Mouse (Mus musculus) cortical plate, adult 2 months (tissue): ENCODE data around the gene Mmab. TPM values are rescaled to one million over a fixed set of nuclear protein-coding genes. Genes with fewer than 3 reads are reported as not detected.

ENCODE experiments used
- H3K27ac ChIP-seq: fragments of 200-500 bp; 2 replicates; pipeline ENCODE4 v1.5.1; 2012; ENCODE audit warnings: low read length, control low read depth, inconsistent platforms; ENCODE audit not compliant: insufficient read depth
- H3K4me1 ChIP-seq: fragments of 200-500 bp; 2 replicates; pipeline ENCODE4 v1.6.1; 2011; ENCODE audit warnings: low read length; ENCODE audit not compliant: control insufficient read depth, insufficient read depth
- H3K4me3 ChIP-seq: fragments of 200-500 bp; 2 replicates; pipeline ENCODE4 v1.5.1; 2011; ENCODE audit warnings: mild to moderate bottlenecking, low read length, control low read depth; ENCODE audit not compliant: insufficient read depth
- CTCF ChIP-seq: fragments of 200-500 bp; IDR thresholded peaks from 2 replicates; pipeline ENCODE4 v1.5.1; 2011; ENCODE audit warnings: mild to moderate bottlenecking, control low read depth, low read length; ENCODE audit not compliant: insufficient read depth; ENCODE audit errors: extremely low read depth
- POLR2A ChIP-seq: fragments of 200-500 bp; IDR thresholded peaks from 2 replicates; pipeline ENCODE4 v1.6.1; 2011; ENCODE audit warnings: mild to moderate bottlenecking, low read length, control low read depth; ENCODE audit not compliant: insufficient read depth; ENCODE audit errors: extremely low read depth
- polyA plus RNA-seq: library from polyadenylated mRNA; depleted of rRNA; stranded (reverse); fragments of >200 nt; gene quantifications from 2 replicates; pipeline ENCODE4 v1.2.3, GENCODE M21; 2012; rRNA removed

The Mmab gene
- polyA plus RNA-seq = 26.4 and 26.9 TPM in 2 replicates

DNA sequence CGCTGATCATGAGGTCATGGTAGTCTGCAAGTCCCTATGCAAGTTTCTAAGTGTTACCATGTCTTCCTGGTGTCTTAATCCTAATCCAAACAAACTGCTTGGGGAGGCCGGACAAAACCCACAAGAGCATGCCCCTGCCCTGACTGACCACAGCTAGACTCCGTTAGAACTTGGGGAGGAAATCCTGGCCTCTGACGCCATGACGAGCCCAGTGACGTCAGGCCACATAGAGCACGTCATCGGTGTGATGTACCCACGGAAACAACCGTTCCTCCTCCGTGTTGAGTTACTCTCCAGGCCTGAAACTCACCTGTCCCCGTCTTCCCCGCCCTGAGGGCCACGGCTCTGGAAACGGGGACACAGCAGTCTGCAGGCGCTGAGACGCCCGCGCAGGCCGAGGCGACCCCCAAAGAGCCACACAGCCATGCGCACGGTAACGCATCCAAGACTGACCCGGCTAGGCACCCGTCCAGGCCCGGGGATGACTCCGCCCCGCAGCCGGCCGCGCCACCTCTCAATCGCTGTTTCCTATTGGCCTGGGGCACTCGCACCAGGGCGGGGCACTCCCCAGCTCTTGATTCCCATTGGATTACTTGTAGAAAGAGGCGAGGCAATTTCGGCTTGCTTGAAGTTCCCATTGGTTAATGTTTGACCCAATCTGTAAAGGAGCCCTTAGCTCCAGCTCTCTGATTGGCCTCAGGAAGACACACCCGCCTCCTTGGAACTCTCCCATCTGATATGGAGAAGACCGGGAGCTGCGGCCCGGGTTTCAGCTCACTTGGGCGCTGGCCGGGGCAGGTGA is at the start of gene Mmab, which contains the start of gene Mvk:
Mmab (minus strand) TSS at position 495 of the 802 bp plus-strand sequence.
Mvk (plus strand) TSS at position 704 of the 802 bp plus-strand sequence.
- TF ChIP-seq CTCF (no peak), POLR2A (peak; percentile 44; the same call in 1 of the 2 replicates)
- Histone ChIP-seq H3K27ac (peak within 1 kb of the TSS; percentile 92), H3K4me1 (peaks cover 2% of the 10 kb centered on the region; the same call in 1 of the 2 replicates), H3K4me3 (peak within 1 kb of the TSS; percentile 86)

DNA sequence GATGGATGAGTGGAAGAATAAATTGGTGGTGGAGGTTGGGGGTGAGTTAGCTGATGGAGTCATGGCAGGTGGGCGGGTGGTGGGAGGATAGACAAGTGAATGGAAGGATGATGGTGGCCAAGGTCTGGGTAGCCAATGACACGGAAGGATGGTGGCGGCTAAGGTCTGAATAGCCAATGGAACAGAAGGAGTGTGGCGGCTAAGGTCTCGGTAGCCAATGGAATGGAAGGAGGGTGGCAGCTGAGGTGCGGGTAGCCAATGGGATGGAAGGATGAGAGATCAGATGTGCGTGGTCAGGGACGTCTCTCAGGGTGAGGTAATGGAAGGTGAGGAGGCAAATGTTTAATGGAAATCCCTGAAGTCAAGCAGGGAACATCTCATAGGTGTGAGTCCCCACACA is 46.4 kb upstream of the Mmab start:
- no peak overlapping the region for H3K4me3 ChIP-seq
- no peaks in the 10 kb centered on the region for H3K4me1 ChIP-seq
- TF ChIP-seq POLR2A (no peak), CTCF (no peak)
- no peak overlapping the region for H3K27ac ChIP-seq

DNA sequence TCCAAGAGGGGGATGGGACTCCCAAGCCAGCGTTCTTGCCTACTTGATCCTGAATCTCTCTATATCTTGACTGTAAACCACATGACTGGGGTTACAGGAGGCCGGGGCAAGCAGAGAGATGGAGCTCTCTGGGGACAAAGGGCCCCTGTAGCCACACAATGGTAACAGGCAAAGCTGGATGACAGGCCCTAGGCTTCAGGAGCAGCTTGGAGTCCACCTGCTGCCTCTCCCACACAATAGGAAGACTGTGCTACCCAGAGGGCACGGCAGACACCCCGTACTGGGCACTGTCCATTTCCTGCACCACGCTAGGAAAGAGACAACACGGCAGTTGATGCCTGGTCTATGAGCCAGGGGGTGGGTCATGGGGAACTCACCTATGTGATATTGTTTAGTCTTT is 45.7 kb upstream of the Mmab start:
- H3K4me3 ChIP-seq = no peak overlapping the region
- TF ChIP-seq POLR2A (no peak), CTCF (no peak)
- peak overlapping the region; percentile 77 for H3K27ac ChIP-seq
- no peaks in the 10 kb centered on the region for H3K4me1 ChIP-seq

DNA sequence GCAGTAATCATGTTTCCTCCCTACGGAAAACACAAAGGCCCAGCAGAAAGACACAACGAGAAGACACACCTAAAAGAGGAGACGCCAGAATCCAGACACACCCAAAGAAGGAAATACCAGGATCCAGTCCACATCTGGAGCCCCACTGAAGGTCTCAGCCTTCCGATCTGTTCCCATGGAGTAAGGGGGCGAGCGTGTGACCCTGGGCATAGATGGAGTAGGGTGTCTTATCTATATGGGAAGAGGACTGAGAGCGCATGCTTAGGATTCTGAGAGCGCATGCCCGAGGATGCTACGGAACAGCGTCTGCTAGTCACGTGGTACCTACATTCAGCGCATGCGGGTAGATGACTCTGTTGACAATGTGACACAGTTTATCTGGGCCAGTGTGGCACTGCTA is 41.8 kb upstream of the Mmab start:
- no peak overlapping the region for H3K27ac ChIP-seq
- TF ChIP-seq CTCF = no peak
- no peak for TF ChIP-seq POLR2A
- no peak overlapping the region for H3K4me3 ChIP-seq
- no peaks in the 10 kb centered on the region for H3K4me1 ChIP-seq

- Histone ChIP-seq H3K27ac (no peak overlapping the region), H3K4me1 (no peaks in the 10 kb centered on the region), H3K4me3 (no peak overlapping the region)
- no peak for TF ChIP-seq CTCF
- no peak for TF ChIP-seq POLR2A
Measured at GRCm38 (mm10) chr5:114482587-114483011, 38.7 kb upstream of the Mmab start.

DNA sequence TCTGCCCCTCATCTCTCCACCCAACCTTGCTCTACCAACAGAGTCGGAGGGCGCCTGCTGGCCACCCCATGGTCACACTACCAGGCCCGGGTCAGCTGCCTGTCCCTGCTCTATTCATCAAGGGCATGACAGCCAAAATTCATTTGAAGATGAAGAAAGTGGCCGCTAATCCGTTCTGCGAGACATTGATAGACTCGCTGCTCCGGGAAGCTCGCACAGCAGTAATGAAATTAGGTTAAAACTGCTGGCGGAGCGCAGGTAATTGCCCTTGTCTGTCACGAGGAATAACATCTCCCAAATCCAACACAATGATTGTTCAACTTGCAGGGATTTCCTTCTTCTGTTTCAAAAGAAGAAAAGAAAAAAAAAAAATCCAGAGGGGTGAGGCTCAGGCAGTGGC is 34.4 kb upstream of the Mmab start:
- no peak overlapping the region for H3K27ac ChIP-seq
- TF ChIP-seq POLR2A = no peak
- TF ChIP-seq CTCF = no peak
- H3K4me3 ChIP-seq = no peak overlapping the region
- H3K4me1 ChIP-seq = no peaks in the 10 kb centered on the region; the same call in 1 of the 2 replicates

DNA sequence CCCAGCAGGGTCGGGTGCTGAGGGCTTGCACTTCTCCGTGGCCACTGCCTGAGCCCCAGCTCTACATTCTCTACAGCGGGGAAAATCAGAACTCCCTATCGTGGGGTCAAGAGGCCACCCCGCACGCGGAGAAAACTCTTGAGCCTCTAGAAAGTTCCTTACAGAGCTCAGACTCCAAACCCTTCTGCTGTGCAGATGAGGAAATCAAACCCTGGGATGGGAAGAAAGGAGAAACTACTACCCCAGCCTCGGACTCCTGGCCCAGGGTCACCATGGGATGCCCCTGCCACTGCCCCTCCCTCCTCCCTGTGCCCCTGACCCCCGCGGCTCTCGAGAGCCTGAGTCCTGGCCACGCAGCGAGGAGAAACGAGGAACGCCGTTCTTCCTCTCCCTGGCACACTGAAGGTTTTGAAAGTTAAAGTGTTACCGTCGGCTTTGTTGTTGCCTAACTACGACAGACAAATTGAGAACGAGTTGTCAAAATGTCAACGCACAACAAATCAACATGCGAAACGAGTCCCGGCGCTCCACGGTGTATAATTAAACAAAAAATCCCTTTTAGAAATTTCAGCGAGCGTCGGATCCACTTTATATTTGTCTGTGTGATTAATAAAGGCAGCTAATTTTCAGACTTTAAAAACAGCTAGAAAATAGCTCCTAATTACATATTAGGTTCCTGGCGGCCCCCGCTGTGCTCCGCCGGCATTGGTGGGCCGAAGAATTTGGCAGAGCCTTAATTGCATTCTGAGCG is 31.1 kb upstream of the Mmab start:
- Histone ChIP-seq H3K27ac (no peak overlapping the region), H3K4me3 (no peak overlapping the region), H3K4me1 (no peaks in the 10 kb centered on the region; the same call in 1 of the 2 replicates)
- TF ChIP-seq CTCF = no peak
- no peak for TF ChIP-seq POLR2A

- no peak for TF ChIP-seq CTCF
- no peak for TF ChIP-seq POLR2A
- no peak overlapping the region for H3K4me3 ChIP-seq
- no peaks in the 10 kb centered on the region for H3K4me1 ChIP-seq
Measured at GRCm38 (mm10) chr5:114470359-114470758, 26.5 kb upstream of the Mmab start.

DNA sequence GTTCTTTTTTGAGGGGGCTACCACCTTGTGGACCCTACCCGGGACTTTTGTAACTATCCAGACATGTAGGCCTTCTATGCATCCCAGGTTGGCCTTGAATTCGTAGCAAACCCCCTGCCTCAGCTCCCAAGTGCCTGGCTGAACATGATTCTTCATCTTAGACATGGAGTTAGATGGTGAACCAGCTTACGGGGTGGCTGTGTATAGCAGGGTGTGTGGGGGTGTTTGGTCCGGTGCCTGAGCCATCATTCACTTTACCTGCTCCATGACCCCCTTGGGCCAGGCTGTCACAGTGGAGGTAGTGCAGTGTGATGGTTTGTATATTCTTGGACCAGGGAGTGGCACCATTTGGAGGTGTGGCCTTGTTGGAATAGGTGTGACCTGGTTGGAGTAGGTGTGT is 24.1 kb upstream of the Mmab start:
- Histone ChIP-seq H3K27ac (no peak overlapping the region), H3K4me3 (no peak overlapping the region), H3K4me1 (no peaks in the 10 kb centered on the region)
- TF ChIP-seq CTCF = no peak
- no peak for TF ChIP-seq POLR2A

More at GRCm38 (mm10) chr5:114470359-114470758, 26.5 kb upstream of the Mmab start:
- H3K27ac ChIP-seq = no peak overlapping the region

GRCm38 (mm10) chr5:114467430-114467829 is 23.6 kb upstream of the Mmab start:
- no peaks in the 10 kb centered on the region for H3K4me1 ChIP-seq
- TF ChIP-seq CTCF = no peak
- no peak for TF ChIP-seq POLR2A
- no peak overlapping the region for H3K27ac ChIP-seq
- no peak overlapping the region for H3K4me3 ChIP-seq
